Mouse (Mus musculus): ENCODE results near the gene Snx29.
A peak's percentile ranks its signal among the peaks of the same experiment; 100 is the strongest.
"Not testable (repeated sequence)": the region's sequence is repeated elsewhere in the genome, so short reads cannot be mapped to it uniquely, and the experiment has no call there.

Snx29 gene

GRCm38 (mm10) chr16:11407932-11408620 is 85.4 kb downstream of the Snx29 start:
- DNase-seq (ENCODE audit: extremely low spot score), result no peak

DNA sequence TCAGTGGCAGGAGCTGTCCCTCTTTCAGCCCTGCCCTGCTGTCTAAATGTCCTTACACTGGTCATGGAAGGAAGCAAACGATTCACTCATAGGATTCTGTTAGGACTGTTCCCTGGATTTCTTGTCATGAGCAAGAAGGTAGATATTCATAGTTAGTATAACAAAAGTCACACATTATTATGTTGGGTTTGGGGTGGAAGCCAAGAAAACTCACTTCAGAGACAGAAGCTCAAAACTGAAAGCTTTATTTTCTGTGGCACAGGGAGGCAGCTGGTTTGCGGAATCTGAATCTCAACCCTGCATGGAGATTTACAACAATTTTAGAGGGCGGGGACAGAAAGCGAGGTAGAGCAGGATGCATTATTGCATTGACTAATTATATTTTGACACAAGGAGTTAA is 86.0 kb downstream of the Snx29 start:
- no peak for DNase-seq (ENCODE audit: extremely low spot score)

DNA sequence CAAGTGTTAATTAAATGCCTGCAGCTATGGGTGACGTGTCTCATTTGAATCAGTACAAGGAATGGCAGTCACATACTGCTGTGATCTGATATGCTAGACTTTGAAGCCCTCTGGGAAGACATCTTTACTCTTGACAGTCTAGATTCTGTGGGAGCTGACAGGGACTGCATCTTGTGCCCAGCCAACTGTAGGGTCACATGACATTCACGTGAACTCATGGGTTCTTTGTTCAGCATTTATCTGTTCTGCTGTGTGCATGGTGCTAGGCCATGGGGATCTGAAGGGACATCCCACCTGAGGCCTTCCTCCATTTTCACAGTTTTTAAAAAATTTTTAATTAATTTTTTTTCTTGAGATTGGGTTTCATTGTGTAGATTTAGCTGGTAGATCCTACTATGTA is 91.9 kb downstream of the Snx29 start:
- no peak for DNase-seq (ENCODE audit: extremely low spot score)

DNA sequence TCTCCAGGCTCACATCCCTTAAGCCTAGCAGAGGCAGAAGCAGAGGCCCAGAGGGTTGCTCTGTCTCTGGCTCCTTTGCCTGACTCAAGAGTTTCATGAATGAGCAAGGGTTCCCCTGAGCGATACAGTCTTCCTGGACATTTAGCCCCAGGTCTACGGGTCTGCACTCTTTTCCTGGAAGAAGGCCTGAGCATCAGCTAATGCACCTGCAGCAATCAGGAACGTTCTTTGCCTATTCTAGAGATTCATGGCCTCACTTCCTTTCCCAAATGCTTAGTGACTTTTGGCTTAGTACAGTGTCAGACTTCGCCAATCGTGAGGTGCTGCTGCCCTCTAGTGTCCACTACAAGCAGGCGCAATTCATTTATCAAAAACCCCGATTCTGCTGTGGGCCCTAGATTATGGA is 95.5 kb downstream of the Snx29 start:
- peak; percentile 46 for DNase-seq (ENCODE audit: extremely low spot score)

DNA sequence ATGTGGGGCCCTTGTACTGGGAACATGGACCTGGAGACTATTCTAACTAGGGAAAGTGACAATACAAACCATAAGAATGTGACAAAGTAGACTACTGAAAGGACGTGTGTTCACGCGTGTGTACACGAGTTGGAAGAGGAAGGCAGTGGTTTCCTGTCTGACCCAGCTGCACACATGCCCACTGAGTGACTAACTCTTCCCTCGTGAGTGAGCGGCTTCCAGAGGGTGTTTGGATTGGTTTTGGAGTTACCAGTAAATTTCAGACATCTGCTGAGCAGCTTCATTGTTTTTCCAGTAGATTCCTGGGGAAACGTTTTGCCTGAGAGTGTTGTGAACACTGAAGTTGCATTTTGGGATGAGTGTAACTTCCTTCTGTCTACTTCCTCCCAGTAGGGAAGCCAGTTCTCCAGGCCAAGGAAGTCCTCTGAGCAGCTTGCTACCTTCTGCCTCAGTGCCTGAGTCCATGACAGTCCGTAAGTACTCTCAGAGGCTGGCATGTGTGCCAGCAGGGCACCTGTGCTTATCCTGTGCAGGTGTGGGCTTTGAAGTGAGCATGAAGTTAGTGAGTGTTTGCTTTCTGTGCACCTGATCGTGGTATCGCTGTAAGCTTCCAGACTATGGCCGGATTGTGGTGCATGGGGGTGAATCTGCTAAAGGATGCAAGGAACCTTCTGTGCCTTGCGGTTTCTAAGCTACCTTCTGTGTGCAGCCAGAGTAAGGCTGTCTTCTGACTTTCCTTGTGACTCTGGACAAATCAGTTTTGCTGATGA is 97.8 kb downstream of the Snx29 start:
- no peak for DNase-seq (ENCODE audit: extremely low spot score)

GRCm38 (mm10) chr16:11422165-11422564 is 99.5 kb downstream of the Snx29 start:
- no peak for DNase-seq (ENCODE audit: extremely low spot score)

DNA sequence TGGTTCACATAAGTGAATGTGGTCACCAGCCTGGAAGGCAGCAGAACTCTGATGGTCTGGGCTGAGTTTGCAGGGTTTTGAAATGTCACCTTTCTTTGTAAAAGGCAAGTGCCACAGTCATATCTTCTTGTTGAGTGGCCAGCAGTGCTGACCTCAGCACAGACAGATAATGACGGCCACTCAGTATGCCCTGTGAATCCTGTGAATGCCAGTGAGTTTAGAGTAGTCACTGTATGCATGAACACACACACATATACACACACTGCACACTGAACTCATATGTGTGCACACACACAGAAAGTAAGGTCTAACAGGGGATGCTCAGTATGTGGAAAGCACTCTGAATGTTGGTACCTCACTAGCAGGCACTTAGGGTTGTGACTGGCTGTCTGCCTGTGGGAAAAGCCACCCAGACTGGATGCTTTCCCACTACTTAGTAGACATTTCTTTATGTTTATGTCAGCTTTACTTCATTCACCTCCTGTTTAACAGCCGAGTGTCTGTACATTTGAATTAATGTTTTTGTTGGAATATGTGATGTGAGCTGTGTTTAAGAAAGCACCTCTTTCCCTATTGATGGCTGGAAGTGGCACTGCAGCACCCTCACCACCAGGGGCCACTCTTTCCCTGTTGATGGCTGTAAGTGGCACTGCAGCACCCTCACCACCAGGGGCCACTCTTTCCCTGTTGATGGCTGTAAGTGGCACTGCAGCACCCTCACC is 100.3 kb downstream of the Snx29 start:
- no peak for DNase-seq (ENCODE audit: extremely low spot score)

DNA sequence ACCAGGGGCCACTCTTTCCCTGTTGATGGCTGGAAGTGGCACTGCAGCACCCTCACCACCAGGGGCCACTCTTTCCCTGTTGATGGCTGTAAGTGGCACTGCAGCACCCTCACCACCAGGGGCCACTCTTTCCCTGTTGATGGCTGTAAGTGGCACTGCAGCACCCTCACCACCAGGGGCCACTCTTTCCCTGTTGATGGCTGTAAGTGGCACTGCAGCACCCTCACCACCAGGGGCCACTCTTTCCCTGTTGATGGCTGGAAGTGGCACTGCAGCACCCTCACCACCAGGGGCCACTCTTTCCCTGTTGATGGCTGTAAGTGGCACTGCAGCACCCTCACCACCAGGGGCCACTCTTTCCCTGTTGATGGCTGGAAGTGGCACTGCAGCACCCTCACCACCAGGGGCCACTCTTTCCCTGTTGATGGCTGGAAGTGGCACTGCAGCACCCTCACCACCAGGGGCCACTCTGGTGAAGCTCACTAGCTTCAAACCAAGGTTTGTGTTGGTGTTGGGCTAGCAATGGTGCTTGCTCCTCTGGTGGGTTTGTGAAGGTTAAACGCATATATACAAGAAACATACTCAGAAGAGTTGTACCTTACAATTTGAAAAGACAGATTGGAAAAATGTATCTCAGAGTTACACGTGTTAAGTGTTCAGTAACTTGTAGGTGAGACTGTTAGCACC is 101.0 kb downstream of the Snx29 start:
- not testable (repeated sequence) for DNase-seq (ENCODE audit: extremely low spot score)

- no peak for DNase-seq (ENCODE audit: extremely low spot score)
These were observed 101.9 kb downstream of the Snx29 start for GRCm38 (mm10) chr16:11424568-11425145.

DNA sequence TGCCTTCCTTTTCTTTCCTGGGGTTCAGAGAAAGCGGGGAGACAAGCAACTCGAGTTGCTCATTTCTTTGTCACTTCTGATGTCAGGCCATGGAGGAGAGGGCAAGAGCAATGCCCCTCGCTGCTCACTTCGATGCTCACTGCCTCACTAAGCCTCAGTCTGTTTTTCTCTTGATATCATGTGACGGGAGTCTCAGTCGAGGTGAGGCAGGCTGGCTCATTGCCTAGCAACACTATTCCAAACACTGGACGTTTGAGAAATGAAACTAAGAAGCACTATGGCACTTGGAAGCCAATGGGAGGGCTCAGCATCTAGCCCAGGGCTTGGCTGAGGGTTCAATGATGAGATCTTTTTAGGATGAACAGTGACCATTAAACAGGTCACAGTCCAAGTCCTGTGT is 102.6 kb downstream of the Snx29 start:
- no peak for DNase-seq (ENCODE audit: extremely low spot score)

GRCm38 (mm10) chr16:11426810-11427537 is 104.3 kb downstream of the Snx29 start:
- no peak for DNase-seq (ENCODE audit: extremely low spot score)

GRCm38 (mm10) chr16:11429784-11430183 is 107.1 kb downstream of the Snx29 start:
- DNase-seq (ENCODE audit: extremely low spot score), result no peak

- no peak for DNase-seq (ENCODE audit: extremely low spot score)
These were observed 107.8 kb downstream of the Snx29 start for GRCm38 (mm10) chr16:11430520-11430919.

DNA sequence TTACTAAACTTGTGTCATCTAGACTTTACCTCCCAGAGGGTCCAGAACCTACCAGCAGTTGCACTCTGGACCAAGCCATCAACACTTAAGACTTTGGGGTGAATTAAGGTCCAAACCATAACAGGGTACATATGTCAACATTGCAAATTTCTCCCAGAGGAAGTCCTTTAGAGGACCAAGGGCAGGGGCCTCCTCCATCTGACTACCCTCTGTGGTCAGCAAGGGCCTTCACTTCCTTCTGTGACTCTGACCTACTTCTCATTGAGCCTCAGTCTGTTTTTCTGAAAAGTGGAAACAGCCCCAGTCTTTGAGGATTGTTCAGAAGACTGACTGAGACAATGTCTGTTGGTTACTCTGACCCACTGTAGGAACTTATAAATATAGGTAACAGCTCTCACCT is 111.1 kb downstream of the Snx29 start:
- DNase-seq (ENCODE audit: extremely low spot score), result no peak

GRCm38 (mm10) chr16:11437641-11438040 is 114.9 kb downstream of the Snx29 start:
- no peak for DNase-seq (ENCODE audit: extremely low spot score)

GRCm38 (mm10) chr16:11439417-11439816 is 116.7 kb downstream of the Snx29 start:
- DNase-seq (ENCODE audit: extremely low spot score), result no peak

DNA sequence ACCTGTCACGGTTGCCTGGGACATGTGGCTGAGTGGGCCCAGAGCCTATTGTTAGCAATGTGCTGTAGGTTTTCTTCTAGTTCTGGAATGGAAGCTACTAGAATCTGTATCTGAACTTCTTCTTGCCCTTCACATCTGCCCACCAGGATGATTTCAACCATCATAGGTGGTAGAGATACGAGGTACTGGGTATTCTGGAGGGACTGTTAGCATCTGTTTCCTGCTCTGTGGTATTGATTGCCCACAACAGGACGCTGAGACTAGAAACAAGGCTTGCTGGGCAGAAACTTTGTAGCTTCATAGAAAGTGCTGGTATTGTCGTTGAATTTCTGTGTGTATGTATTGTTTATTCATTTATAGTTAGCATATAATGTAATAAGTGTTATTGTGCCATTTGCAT is 118.9 kb downstream of the Snx29 start:
- no peak for DNase-seq (ENCODE audit: extremely low spot score)

DNA sequence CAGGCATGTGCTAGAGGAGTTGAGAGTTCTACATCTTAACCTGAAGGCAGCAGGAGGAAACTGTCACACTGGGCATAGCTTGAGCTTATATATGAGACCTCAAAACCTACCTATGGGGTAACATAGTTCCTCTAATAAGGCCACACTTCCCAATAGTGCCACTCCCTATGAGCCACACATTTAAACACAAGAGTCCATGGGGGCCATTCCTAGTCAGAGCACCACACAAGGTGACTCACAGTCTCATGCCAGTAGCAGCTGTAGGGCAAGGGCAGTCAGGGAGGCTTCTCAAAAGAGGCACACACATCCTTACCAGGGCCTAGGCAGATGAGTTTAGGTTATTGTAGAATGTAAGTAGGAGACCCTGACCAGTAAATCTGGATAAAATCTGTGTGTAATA is 119.8 kb downstream of the Snx29 start:
- no peak for DNase-seq (ENCODE audit: extremely low spot score)

- no peak for DNase-seq (ENCODE audit: extremely low spot score)
These were observed 121.9 kb downstream of the Snx29 start for GRCm38 (mm10) chr16:11444626-11445025.

- DNase-seq (ENCODE audit: extremely low spot score), result no peak
These were observed 124.3 kb downstream of the Snx29 start for GRCm38 (mm10) chr16:11446977-11447376.

- no peak for DNase-seq (ENCODE audit: extremely low spot score)
These were observed 125.2 kb downstream of the Snx29 start for GRCm38 (mm10) chr16:11447905-11448304.

All from embryo, embryonic 9.5 days (tissue).